Mouse (Mus musculus) embryonic stem cell, embryonic (primary cell): ENCODE results near the gene Mycbpap.

ENCODE experiments used
- CTCF ChIA-PET, 4 experiments: fragments of 300-600 bp in 2 of 4; fragments of 350-600 bp in 2 of 4; sonication (Branson Sonifier 250); formaldehyde crosslinking; loops; one replicate each; lab custom pipeline; 2022; ENCODE audit warnings: inconsistent platforms in 2 of 4; lab: Charles Lee
- POLR2A ChIA-PET, 4 experiments: fragments of 300-600 bp in 2 of 4; fragments of 350-600 bp in 2 of 4; sonication (Branson Sonifier 250); formaldehyde crosslinking; loops; one replicate each; lab custom pipeline; 2022; ENCODE audit warnings: antibody characterized with exemption in 4 of 4, inconsistent platforms in 1 of 4; lab: Charles Lee

Mycbpap gene

DNA sequence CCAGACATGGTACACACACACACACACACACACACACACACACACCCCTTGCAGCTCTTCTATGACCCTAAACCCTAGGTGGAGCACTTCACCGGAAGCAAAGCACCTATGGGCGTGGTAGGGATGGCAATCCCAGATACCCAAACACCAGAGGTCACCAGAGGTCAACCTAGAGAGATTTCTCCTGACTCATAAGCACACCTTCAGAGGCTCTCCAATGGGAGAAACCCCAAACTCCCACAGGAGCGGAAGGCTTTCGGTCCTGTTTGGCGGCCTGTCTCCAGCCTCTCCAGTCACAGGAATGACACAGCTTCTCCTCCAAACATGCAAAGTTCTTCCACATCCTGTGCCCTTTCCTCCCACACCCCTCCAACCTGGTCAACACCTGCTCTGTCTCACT lies 24.8 kb upstream of the Mycbpap start:
- POLR2A ChIA-PET: interaction anchor here in 2 of 4 experiments (0.9 to 1.4 kb wide), 3 partner anchors 18 to 335 kb away, joined by 3 read pairs; partner anchors contain the start of gene Tob1 (in 2 of the 2)
- CTCF ChIA-PET: interaction anchor here in 1 of 4 experiments (0.5 kb wide), 1 partner anchor 320 kb away, joined by 3 read pairs; no protein-coding TSS in a partner anchor

DNA sequence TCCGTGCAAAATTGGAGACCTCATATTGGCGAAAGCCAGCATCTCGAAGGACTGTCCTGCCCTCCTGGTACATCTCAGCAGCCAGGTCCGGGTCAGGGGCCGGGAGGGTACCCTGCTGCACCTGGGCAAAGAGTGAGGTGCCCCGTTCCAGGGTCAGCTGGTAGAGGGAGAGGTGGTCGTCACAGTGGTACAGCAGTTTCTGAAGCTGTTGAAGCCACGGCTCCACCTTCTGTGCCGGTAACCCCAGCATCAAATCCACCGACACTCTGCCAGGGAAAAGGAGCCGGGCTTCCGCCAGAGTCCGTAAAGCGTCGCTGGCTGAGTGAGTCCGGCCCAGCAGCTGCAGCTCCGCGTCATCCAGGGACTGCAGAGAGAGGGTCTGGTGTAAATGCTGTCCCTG lies 22.9 kb upstream of the Mycbpap start:
- ChIA-PET POLR2A (no interaction called here), CTCF (interaction anchor here in 2 of 4 experiments (0.6 to 0.9 kb wide), 3 partner anchors 40 to 393 kb away, joined by 4 to 6 read pairs (median 5); no protein-coding TSS in a partner anchor)

DNA sequence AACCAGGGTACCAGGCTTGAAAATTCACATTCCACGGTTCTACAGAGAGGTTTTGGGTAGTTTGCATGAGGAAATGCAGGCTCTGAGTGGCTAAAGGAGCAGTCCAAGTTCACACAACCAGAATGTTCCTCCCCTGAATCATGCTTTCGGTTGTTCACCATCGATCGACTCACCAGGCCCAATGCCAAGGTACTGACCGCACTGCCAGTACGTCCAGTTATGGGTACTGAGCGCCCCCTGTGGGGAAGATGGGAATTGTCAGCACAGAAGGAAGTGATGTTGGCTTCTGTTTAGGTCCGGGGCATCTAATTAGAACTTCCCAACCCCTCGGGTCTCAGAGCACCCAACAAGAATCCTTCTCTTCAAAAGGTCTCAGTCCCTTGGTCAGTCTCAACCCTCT lies 22.4 kb upstream of the Mycbpap start:
- ChIA-PET POLR2A (interaction anchor here in 1 of 4 experiments (1.4 kb wide), 1 partner anchor 13 kb away, joined by 4 read pairs; no protein-coding TSS in a partner anchor), CTCF (interaction anchor here in 2 of 4 experiments (0.6 to 0.9 kb wide), 2 partner anchors 39 to 186 kb away, joined by 5 to 6 read pairs; no protein-coding TSS in a partner anchor)

DNA sequence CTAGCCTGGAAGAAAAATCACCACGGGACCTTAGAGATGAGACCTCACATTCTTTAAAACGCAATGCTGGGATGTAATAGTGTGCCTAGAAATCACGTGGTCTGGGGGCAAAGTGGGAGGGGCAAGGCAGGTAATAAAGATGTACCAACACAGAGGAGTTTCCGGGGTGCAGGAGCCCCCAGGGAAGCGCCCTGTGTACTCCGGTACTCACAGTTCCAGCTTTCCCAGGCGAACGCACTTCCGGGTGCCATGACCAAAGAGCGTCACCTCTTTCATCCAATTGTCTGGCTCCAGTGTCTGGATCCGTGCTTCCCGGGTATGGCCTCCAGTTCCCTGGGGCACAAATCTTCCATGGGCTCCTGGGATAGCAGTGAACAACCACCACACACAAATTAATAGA lies 21.8 kb upstream of the Mycbpap start:
- POLR2A ChIA-PET: interaction anchor here in 1 of 4 experiments (0.8 to 1.4 kb wide), 3 partner anchors 10 to 98 kb away, joined by 3 to 4 read pairs (median 3); no protein-coding TSS in a partner anchor
- CTCF ChIA-PET: interaction anchor here in 1 of 4 experiments (0.7 to 1.1 kb wide), 2 partner anchors 17 to 499 kb away, joined by 4 to 8 read pairs; no protein-coding TSS in a partner anchor

DNA sequence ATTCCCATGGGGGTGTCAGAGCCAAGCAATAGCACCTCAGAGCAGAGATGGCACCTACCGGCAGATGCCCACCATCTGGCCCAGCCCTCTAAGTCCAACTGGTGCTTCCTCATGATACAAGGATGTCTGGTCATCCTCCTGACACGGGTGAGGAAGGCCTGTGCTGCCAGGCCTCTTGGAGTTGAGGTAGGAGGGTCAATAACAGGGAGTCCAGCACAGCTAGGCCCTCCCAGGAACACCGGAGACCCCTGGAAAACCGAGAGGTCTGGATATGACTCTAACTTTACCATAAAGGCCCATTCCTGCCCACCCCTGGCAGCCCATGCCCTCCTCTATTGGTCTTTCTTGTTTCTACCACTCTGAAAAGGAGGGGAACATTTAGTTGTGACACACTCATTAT lies 20.9 kb upstream of the Mycbpap start:
- ChIA-PET POLR2A (interaction anchor here in 3 of 4 experiments (0.7 to 1.4 kb wide), 4 partner anchors 9 to 50 kb away, joined by 3 to 4 read pairs (median 4); partner anchors contain the start of gene Chad (in 1 of the 3)), CTCF (interaction anchor here in 3 of 4 experiments (0.7 to 1.6 kb wide), 3 partner anchors 16 to 213 kb away, joined by 3 to 4 read pairs (median 4); partner anchors contain the start of gene Spata20 (in 1 of the 3))

DNA sequence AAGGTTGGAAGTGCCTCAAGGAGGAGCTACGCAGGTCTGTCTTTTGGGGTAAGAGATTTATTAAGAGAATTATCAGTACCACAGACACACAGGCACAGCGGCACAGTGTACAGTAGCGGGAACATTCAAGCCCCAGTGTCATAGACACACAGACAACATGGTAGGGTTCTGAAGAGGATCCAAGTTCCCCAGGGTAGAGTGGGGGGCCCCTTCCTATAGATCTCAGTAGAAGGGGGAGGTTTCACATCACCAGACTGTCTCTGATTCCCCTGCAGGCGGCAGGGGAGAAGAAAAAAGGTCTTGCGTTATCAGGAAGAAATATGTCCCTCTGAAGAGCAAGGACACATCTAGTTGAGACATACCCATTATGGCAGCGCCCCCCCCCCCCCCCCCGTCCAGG lies 18.2 kb upstream of the Mycbpap start:
- ChIA-PET POLR2A (no interaction called here), CTCF (interaction anchor here in 3 of 4 experiments (0.6 to 1.4 kb wide), 4 partner anchors 9 to 1139 kb away, joined by 3 to 4 read pairs (median 3); partner anchors contain the start of gene Rsad1 (in 1 of the 3))

DNA sequence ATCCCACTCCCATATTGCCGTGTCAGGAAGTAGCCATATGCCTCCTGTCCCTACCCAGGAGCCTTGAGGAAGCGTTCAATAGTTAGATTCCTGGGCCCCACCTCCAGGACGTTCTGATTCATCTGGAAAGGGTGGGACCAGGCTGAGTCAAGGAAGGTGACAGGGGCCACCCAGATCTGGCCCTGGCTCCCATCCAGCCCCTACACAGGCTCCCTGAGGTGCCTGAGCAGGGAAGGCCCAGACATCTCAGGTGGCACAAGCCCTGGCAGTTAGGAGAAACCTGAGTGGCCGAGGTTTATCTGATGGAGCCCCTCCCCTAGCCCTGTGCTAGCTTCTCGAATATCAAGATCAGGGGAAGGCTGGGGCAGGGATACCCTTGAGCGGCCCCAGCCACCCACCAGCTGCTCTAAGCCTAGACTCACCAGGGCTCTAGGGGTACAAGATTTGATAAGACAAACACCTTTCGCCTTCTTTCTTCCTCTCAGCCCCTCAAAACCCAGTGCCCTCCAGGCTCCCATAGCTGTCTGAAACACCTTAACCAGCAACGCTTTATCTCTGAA lies 17.3 kb upstream of the Mycbpap start:
- ChIA-PET POLR2A (interaction anchor here in 1 of 4 experiments (0.5 kb wide), 1 partner anchor 196 kb away, joined by 5 read pairs; no protein-coding TSS in a partner anchor), CTCF (interaction anchor here in 2 of 4 experiments (1.1 to 1.4 kb wide), 2 partner anchors 10 to 26 kb away, joined by 3 read pairs; partner anchors contain the start of gene Rsad1 (in 1 of the 2))

DNA sequence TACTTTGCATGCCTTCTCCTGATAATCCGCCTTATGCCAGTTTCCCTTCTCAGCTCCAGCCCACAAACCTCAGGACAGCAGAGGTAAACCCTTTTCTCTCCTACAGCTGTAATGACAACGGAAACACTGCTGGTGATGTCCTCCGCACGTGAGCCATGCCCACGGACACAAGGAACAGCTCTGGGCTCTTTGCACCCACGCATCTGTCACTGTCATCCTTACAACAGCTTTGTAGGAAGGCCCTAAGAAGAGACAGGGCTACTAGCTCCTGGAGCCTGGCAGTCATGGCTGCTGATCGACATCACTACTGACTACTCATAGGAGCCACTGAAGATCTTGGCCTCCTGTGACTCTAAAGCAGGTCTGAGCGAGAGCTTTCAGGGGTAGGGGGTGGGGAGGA lies 11.6 kb upstream of the Mycbpap start:
- CTCF ChIA-PET: interaction anchor here in 3 of 4 experiments (0.5 to 1.4 kb wide), 6 partner anchors 15 to 268 kb away, joined by 3 to 9 read pairs (median 4); partner anchors contain the start of gene Spata20 (in 1 of the 3)

DNA sequence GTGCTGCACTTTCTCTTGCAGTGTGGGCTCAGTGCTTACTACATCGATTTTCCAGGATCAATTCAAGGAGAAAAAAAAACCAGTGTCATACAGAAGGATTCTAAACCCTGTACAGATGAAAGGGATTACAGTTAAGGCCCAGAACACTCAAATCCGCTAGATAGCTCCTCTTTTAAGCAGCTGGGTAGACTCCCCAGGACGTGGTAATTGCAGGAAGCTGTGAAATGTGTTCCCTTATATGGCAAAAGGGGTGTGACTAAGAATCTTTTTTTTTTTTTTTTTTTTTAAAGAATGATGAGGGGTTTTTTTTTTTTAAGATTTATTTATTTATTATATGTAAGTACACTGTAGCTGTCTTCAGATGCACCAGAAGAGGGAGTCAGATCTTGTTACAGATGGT lies 7.3 kb upstream of the Mycbpap start:
- CTCF ChIA-PET: interaction anchor here in 1 of 4 experiments (0.7 kb wide), 1 partner anchor 216 kb away, joined by 3 read pairs; no protein-coding TSS in a partner anchor
- POLR2A ChIA-PET: interaction anchor here in 1 of 4 experiments (0.7 kb wide), 1 partner anchor 318 kb away, joined by 3 read pairs; the partner anchor contains the start of gene Tob1

More for the DNA sequence above, 11.6 kb upstream of the Mycbpap start:
- POLR2A ChIA-PET: interaction anchor here in 1 of 4 experiments (0.5 to 1.5 kb wide), 3 partner anchors 10 to 322 kb away, joined by 3 to 9 read pairs (median 3); partner anchors contain the start of gene Tob1

DNA sequence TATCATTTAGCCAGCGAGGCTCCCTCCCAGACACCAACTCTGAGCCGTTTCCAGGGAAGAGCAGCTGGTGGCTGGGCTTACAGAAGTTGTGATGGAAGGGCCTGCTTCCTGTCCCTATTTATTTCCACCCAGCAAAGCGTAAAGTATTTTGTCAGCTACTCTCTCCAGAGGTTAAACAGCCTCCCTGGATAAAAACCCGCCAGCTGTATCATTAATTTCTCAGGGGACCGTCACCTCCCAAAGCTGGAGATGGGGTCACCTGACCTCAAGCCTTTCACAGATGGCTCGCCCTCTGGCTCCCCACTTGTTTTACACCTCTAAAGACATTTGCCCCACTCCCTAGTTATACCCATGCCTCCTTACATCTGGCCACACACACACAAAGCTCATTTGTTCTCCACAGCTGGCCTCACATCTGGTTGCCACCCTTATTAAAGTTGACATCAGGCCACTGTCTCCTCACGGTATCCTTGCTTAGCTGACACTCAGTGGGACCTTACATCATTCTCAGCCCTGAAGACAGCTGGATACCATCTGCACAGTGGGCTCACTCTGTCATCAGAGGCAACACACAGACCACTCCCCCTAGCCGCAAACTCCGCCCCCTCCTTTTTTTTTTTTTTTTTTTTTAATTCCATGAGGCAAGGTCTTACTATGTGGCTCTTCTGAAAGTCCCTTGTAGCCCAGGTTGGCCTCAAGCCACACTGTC lies 4.8 kb upstream of the Mycbpap start:
- CTCF ChIA-PET: interaction anchor here in 3 of 4 experiments (0.6 to 0.9 kb wide), 5 partner anchors 17 to 1307 kb away, joined by 3 to 13 read pairs (median 4); no protein-coding TSS in a partner anchor

DNA sequence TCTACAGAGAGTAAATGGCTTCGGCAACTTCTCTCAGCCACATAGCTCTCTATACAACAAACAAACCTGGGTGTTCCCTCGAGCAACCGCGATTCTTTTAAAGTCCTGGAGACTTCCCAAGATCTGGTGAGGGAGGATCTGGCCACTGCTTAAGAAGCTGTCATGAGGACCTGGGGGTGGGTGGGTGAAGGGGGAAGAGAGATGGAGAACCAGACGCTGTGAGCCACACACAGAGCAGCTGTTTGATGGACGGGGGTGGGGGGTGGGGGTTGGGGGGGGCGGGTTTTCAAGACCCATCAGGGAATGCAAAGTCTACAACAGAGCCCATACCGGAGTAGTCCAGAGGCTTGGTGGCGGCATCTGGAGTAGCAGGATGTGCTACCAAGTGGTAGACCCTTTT lies 8.1 kb downstream of the Mycbpap start:
- POLR2A ChIA-PET: interaction anchor here in 3 of 4 experiments (0.6 to 1.6 kb wide), 5 partner anchors 14 to 1160 kb away, joined by 3 to 5 read pairs (median 4); partner anchors contain the start of genes Epn3 (in 1 of the 3) and Tob1 (in 1 of the 3)
- CTCF ChIA-PET: interaction anchor here in 3 of 4 experiments (0.6 to 1.2 kb wide), 4 partner anchors 27 to 678 kb away, joined by 3 to 4 read pairs (median 3); partner anchors contain the start of gene Rsad1 (in 1 of the 3)

More for the DNA sequence above, 4.8 kb upstream of the Mycbpap start:
- POLR2A ChIA-PET: interaction anchor here in 3 of 4 experiments (0.6 to 1.6 kb wide), 5 partner anchors 91 to 316 kb away, joined by 3 to 5 read pairs (median 4); partner anchors contain the start of gene Tob1 (in 1 of the 3)

DNA sequence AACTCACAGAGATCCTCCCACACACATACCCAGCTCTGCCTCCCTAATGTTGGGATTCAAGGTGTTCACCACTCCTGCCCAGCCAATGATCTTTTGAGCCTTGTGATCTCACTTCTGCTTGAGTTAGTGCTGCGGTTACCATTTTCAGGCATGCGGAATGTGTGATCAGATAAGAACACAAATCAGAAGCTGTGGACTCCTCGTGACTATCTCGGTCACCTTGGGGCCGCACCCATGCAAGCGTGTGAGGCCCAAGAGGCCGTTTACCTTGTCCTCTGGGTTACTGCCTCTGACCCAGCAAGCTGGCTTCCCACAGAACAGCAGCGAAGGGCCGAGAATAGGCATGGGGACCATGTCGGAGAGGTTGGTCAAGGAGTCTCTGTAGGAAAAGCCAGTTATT lies 12.6 kb downstream of the Mycbpap start:
- ChIA-PET POLR2A (interaction anchor here in 1 of 4 experiments (1.2 kb wide), 1 partner anchor 36 kb away, joined by 4 read pairs; no protein-coding TSS in a partner anchor), CTCF (interaction anchor here in 2 of 4 experiments (0.5 to 1.3 kb wide), 2 partner anchors 23 to 177 kb away, joined by 4 read pairs; partner anchors contain the start of gene Spata20 (in 1 of the 2))

DNA sequence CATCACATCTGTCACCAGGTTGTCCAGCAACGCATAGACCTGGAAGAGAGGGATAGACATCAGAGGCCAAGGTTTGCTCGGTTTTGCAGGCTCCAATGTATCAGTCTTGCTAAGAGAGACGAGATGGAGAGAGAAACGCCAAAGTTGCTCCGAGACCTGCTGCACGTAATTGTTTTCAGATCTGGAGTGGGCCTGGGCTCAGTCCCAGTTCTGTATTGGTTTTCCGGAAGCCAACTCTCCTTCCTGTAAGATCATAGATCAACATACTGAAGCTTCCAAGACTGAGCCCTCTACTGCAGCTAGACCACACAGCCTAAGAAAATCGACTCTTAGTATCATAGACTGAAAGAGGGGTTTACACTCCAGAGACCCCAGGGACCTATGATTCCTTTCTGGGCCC lies 20.1 kb downstream of the Mycbpap start:
- CTCF ChIA-PET: no interaction called here
- POLR2A ChIA-PET: interaction anchor here in 1 of 4 experiments (0.9 kb wide), 1 partner anchor 26 kb away, joined by 3 read pairs; no protein-coding TSS in a partner anchor

DNA sequence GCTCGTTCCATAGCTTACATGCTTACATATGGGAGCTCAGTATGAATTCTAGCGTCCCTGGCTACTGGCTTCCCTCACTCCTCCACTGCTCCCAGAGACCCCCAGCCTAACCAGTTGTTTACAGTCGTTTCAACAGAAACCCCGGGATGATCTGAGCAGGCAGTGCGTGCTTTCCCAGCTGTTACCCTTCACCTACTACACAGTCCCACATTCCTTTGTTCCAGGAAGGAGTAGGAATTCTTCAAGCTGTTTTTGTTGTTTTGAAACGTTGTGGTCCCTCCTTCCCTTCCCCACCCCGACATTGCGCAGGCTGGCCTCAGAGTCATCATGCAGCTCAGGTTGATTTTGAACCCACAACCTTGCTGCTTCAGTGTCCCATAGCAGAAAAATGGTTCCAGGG lies 21.2 kb downstream of the Mycbpap start:
- CTCF ChIA-PET: interaction anchor here in 2 of 4 experiments (0.7 to 2.5 kb wide), 5 partner anchors 10 to 230 kb away, joined by 3 to 12 read pairs (median 3); partner anchors contain the start of gene Spata20 (in 2 of the 2)
- POLR2A ChIA-PET: interaction anchor here in 3 of 4 experiments (1.0 to 1.9 kb wide), 7 partner anchors 8 to 27 kb away, joined by 3 to 6 read pairs (median 4); no protein-coding TSS in a partner anchor

DNA sequence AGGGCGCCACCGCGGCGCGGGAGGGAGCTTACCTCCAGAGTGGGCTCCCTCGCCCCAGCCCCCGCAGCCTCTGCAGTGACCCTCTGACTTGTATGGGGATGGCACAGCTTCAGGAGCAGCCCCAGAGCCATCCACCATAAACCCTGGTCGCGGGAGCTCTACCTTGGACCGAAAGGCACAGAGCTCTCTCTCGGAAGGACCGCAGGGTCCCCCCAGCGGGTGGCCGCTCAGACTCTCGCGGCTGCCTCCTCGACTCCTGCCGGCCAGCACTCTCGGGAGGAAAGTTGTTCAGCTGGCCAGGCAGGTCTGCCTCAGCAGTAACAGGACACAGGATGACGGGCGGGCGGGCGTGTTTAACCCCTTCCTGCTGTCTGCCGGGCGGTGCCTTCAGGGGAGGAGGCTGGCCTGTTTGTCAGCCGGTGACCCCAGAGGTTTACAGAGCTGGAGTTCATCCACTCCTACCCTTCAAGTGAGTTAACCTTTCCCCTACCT lies 21.8 kb downstream of the Mycbpap start, which contains the start of gene Epn3:
TSS of gene Epn3 (minus strand) at position 314 of the 492 bp plus-strand sequence.
- ChIA-PET POLR2A (interaction anchor here (0.5 to 1.9 kb wide), 11 partner anchors 8 to 289 kb away, joined by 3 to 6 read pairs (median 4); partner anchors contain the start of genes Luc7l3 (in 1 of the 4) and Tob1 (in 1 of the 4)), CTCF (interaction anchor here (0.5 to 2.5 kb wide), 9 partner anchors 9 to 231 kb away, joined by 3 to 12 read pairs (median 4); partner anchors contain the start of gene Spata20 (in 3 of the 4))

DNA sequence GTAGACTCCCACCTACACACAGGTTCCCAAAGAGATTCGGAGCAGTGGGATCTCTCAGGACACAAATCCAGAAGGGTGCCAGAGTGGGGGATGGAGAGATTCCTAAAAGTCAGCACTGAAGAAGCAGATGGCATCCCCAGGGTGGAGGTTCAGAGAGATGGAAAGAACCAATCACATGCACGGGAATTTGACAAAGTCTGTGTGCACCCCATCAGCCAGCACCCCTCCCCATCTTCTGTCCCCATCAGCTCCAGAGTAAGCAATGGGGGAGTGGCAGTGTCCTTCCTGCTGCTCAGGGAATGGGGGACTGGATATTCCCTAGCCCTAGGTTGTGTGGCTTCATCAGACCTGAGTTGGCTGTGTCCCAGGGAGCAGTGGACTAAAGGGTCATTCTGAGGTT lies 22.5 kb downstream of the Mycbpap start:
- ChIA-PET POLR2A (interaction anchor here in 3 of 4 experiments (0.7 to 1.9 kb wide), 6 partner anchors 7 to 288 kb away, joined by 3 to 6 read pairs (median 4); partner anchors contain the start of genes Luc7l3 (in 1 of the 3) and Tob1 (in 1 of the 3)), CTCF (interaction anchor here in 3 of 4 experiments (0.7 to 2.5 kb wide), 4 partner anchors 8 to 231 kb away, joined by 3 to 12 read pairs (median 4); partner anchors contain the start of gene Spata20 (in 2 of the 3))
